Mouse (Mus musculus): ENCODE data around the gene Shisal2a. TPM values are rescaled to one million over a fixed set of nuclear protein-coding genes. Genes with fewer than 3 reads are reported as not detected.

The Shisal2a gene
- polyA plus RNA-seq, 2 experiments = 0.20 to 0.29 TPM

DNA sequence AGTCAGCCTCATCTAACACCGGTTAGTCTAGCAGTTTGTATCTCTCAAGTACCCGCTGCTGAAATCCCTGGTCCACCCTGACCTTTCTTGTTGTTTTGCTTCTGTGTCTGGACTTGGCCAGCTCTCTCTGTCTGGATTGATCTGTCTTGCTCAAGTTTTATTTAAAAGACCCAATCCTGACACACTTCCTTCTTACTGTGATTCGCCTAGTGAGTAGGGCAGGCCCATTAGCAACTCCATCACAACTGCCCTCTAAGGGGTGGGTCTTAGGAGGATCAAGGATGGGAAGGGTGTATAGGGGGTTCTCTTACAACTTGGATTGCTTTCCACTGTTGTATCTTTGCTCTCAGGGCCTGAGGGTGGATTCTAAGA, 22.6 kb upstream of the Shisal2a start:
- Histone ChIP-seq H3K27ac (no peak overlapping the region), H3K36me3 (replicated peaks; ENCODE audit: control insufficient read depth, insufficient read depth, low read depth) (no peaks in the 10 kb centered on the region), H3K27me3 (ENCODE audit: control insufficient read depth, insufficient read depth, low read length) (peaks cover 18% of the 10 kb centered on the region), H3K4me1 (replicated peaks; ENCODE audit: control insufficient read depth in 2 of 2, insufficient read depth in 2 of 2, low read length in 1 of 2) (peaks cover 0 to 10% of the 10 kb centered on the region in 2 experiments; a peak in 2 of 4 replicates), H3K4me2 (ENCODE audit: low read depth) (peak overlapping the region; percentile 52; the same call in 1 of the 2 replicates), H3K4me3 (ENCODE audit: insufficient read depth in 1 of 2, low read depth in 2 of 2, low read length in 2 of 2) (peak overlapping the region; percentile 15 to 37; a peak in 2 of 4 replicates), H3K9ac (replicated peaks) (no peak overlapping the region), H3K9me3 (ENCODE audit: control insufficient read depth, low read length) (no peaks in the 10 kb centered on the region)
- ATAC-seq (ENCODE audit: insufficient read depth) = 0 out of 2 replicates have a peak, but pooled peaks have one; percentile 23
- no peak for TF ChIP-seq CTCF (IDR thresholded peaks at IDR 0.05; ENCODE audit: low read depth)
- TF ChIP-seq EP300 (IDR thresholded peaks at IDR 0.05; ENCODE audit: low read depth) = no peak
- 62% methylated on average over 3 of the region's 3 CpGs for WGBS (ENCODE audit: insufficient replicate concordance)
- DNase-seq (ENCODE audit: low read depth in 3 of 3, low spot score in 3 of 3) = no peak

DNA sequence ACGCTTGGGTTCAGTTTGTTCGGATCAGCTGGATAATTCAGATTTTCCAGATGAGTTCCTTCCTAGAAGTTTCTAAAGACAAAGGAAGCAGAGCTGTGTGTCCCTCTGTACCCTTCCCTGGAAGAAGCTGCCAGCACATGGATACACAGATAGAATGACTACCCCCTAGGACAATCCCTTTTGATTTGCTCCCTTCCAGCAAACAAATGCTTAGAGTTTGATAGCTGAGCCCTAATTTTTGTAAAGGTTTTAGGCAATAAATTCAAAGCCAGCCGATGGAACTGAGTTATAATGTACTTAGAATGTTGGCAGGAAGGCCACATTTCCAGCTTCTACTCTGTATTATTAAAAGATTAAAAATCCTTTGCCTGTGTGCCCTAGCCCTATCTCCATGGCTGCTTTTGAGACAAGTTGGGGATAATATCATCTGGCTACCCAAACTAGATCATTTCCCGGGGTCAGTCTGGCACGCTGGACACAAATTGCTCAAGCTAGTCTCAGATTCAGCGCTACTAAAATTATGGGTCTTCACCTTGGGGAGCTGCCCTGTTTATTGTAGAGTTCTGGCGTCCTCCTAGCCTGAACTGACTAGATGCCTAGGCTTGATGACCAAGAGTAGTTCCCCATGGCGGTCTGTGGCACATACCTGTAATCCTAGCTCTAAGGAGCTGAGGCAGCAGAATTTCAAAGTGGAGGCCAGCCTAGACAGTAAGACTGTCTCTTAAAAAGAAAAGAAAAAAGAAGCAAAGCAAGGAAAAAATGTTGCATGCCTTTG, 20.9 kb upstream of the Shisal2a start:
- no peak for DNase-seq (ENCODE audit: low read depth in 3 of 3, low spot score in 3 of 3)
- ATAC-seq (ENCODE audit: insufficient read depth) = no peak
- no peak overlapping the region for H3K4me2 ChIP-seq (ENCODE audit: low read depth)
- H3K36me3 ChIP-seq (replicated peaks; ENCODE audit: control insufficient read depth, insufficient read depth, low read depth) = no peaks in the 10 kb centered on the region
- 74% methylated on average over 8 of the region's 8 CpGs for WGBS (ENCODE audit: insufficient replicate concordance)
- no peaks in the 10 kb centered on the region for H3K9me3 ChIP-seq (ENCODE audit: control insufficient read depth, low read length)
- peaks cover 0 to 10% of the 10 kb centered on the region in 2 experiments; a peak in 2 of 4 replicates for H3K4me1 ChIP-seq (replicated peaks; ENCODE audit: control insufficient read depth in 2 of 2, insufficient read depth in 2 of 2, low read length in 1 of 2)
- H3K27ac ChIP-seq = no peak overlapping the region
- H3K27me3 ChIP-seq (ENCODE audit: control insufficient read depth, insufficient read depth, low read length) = peaks cover 18% of the 10 kb centered on the region
- no peak overlapping the region for H3K4me3 ChIP-seq (ENCODE audit: insufficient read depth in 1 of 2, low read depth in 2 of 2, low read length in 2 of 2)
- TF ChIP-seq CTCF (IDR thresholded peaks at IDR 0.05; ENCODE audit: low read depth) = no peak
- TF ChIP-seq EP300 (IDR thresholded peaks at IDR 0.05; ENCODE audit: low read depth) = no peak
- H3K9ac ChIP-seq (replicated peaks) = no peak overlapping the region

DNA sequence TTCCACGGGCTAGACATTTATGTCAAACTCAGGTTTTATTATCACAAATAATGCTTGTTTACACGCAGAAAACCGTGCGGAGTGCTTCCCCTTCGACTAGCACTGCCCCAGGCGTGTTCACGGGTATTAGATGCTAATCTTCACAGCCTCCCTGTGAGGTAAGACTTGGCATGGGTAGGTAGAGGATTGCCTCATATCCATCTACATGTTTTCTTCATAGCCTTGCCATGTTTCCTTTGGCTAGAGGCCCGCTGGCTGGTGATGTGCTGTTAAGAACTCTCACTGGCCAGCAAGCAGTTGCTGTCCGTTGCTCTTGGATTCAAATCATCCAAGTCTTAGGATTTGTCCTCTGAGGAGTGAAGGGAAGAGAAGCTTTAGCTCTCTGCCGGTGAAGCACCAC, 17.2 kb upstream of the Shisal2a start:
- Histone ChIP-seq H3K4me3 (ENCODE audit: insufficient read depth in 1 of 2, low read depth in 2 of 2, low read length in 2 of 2) (no peak overlapping the region), H3K9me3 (ENCODE audit: control insufficient read depth, low read length) (no peaks in the 10 kb centered on the region), H3K4me1 (replicated peaks; ENCODE audit: control insufficient read depth in 2 of 2, insufficient read depth in 2 of 2, low read length in 1 of 2) (no peaks in the 10 kb centered on the region), H3K27ac (no peak overlapping the region), H3K9ac (replicated peaks) (no peak overlapping the region), H3K36me3 (replicated peaks; ENCODE audit: control insufficient read depth, insufficient read depth, low read depth) (no peaks in the 10 kb centered on the region), H3K27me3 (ENCODE audit: control insufficient read depth, insufficient read depth, low read length) (no peaks in the 10 kb centered on the region; the same call in 1 of the 2 replicates), H3K4me2 (ENCODE audit: low read depth) (no peak overlapping the region)
- no peak for ATAC-seq (ENCODE audit: insufficient read depth)
- no peak for DNase-seq (ENCODE audit: low read depth in 3 of 3, low spot score in 3 of 3)
- WGBS (ENCODE audit: insufficient replicate concordance) = 69% methylated on average over 10 of the region's 10 CpGs
- TF ChIP-seq EP300 (IDR thresholded peaks at IDR 0.05; ENCODE audit: low read depth) = no peak
- TF ChIP-seq CTCF (IDR thresholded peaks at IDR 0.05; ENCODE audit: low read depth) = no peak

DNA sequence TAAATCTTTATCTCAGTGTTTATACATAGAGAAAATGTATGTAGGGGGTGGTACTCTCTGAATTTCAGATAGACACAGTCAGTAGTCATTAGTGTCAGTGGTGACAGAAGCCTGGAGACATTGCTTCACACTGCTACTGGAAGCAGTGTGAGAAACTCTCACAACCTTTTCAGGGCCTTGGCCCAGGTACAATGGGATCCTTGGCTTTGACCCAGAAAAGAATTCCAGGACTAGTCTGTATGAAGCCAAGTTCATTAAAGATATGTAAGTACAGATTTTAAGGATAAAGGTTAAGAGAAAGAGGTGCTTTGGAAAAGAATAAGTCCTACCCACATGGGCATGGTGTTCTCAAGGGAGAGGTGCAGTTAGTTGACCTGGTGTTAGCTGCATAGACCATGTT, 11.1 kb upstream of the Shisal2a start:
- Histone ChIP-seq H3K27me3 (ENCODE audit: control insufficient read depth, insufficient read depth, low read length) (no peaks in the 10 kb centered on the region), H3K9ac (replicated peaks) (no peak overlapping the region), H3K4me3 (ENCODE audit: insufficient read depth in 1 of 2, low read depth in 2 of 2, low read length in 2 of 2) (no peak overlapping the region), H3K27ac (no peak overlapping the region), H3K36me3 (replicated peaks; ENCODE audit: control insufficient read depth, insufficient read depth, low read depth) (no peaks in the 10 kb centered on the region), H3K9me3 (ENCODE audit: control insufficient read depth, low read length) (no peaks in the 10 kb centered on the region), H3K4me1 (replicated peaks; ENCODE audit: control insufficient read depth in 2 of 2, insufficient read depth in 2 of 2, low read length in 1 of 2) (peaks cover 0 to 8% of the 10 kb centered on the region in 2 experiments; a peak in 1 of 4 replicates), H3K4me2 (ENCODE audit: low read depth) (no peak overlapping the region)
- ATAC-seq (ENCODE audit: insufficient read depth) (no peak), DNase-seq (ENCODE audit: low read depth in 3 of 3, low spot score in 3 of 3) (no peak)
- no peak for TF ChIP-seq EP300 (IDR thresholded peaks at IDR 0.05; ENCODE audit: low read depth)
- TF ChIP-seq CTCF (IDR thresholded peaks at IDR 0.05; ENCODE audit: low read depth) = no peak

DNA sequence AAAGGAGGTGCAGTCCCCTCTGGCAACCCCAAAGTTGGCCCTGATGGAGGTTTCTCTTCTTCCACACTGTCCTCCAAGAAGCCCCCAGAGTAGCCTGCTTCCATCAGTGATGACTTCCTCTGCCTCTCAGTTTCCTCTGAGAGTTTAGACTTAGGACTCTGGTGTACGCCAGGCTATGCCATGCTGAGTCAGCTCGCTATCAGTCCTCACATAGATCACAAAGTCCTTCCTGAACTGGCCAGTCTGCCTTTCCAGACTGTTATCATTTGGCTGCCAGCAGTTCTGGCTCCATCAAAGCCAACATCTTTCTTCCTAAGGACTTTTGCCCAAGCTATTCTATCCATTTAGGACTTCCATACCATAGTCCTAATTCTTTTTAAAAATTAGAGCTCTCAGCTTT, 9.4 kb upstream of the Shisal2a start:
- H3K4me1 ChIP-seq (replicated peaks; ENCODE audit: control insufficient read depth in 2 of 2, insufficient read depth in 2 of 2, low read length in 1 of 2) = peaks cover 0 to 11% of the 10 kb centered on the region in 2 experiments; a peak in 2 of 4 replicates
- H3K9ac ChIP-seq (replicated peaks) = no peak overlapping the region
- H3K36me3 ChIP-seq (replicated peaks; ENCODE audit: control insufficient read depth, insufficient read depth, low read depth) = no peaks in the 10 kb centered on the region
- peak in 1 of 3 experiments; percentile 6 for DNase-seq (ENCODE audit: low read depth in 3 of 3, low spot score in 3 of 3)
- no peak overlapping the region for H3K27ac ChIP-seq
- 15% methylated on average over 2 of the region's 2 CpGs for WGBS (ENCODE audit: insufficient replicate concordance)
- ATAC-seq (ENCODE audit: insufficient read depth) = no peak
- no peak for TF ChIP-seq EP300 (IDR thresholded peaks at IDR 0.05; ENCODE audit: low read depth)
- no peak for TF ChIP-seq CTCF (IDR thresholded peaks at IDR 0.05; ENCODE audit: low read depth)
- H3K27me3 ChIP-seq (ENCODE audit: control insufficient read depth, insufficient read depth, low read length) = no peaks in the 10 kb centered on the region
- no peak overlapping the region for H3K4me3 ChIP-seq (ENCODE audit: insufficient read depth in 1 of 2, low read depth in 2 of 2, low read length in 2 of 2)
- H3K9me3 ChIP-seq (ENCODE audit: control insufficient read depth, low read length) = no peaks in the 10 kb centered on the region
- H3K4me2 ChIP-seq (ENCODE audit: low read depth) = no peak overlapping the region

Measured in liver, embryonic 14.5 days (tissue).